Mouse (Mus musculus) liver, embryonic 16.5 days (tissue): Measurements from ENCODE around the gene Th. TPM values are rescaled to one million over a fixed set of nuclear protein-coding genes. Genes with fewer than 3 reads are reported as not detected.

Experiments
- ATAC-seq: fragments of 200-750 bp; cut with Nextera tagmentation; 2 replicates; pipeline ENCODE4 v1.8.0; 2017; ENCODE audit warnings: low read depth, mild to moderate bottlenecking, moderate number of reproducible peaks, moderate library complexity
- H3K27ac ChIP-seq: fragments of 300-500 bp; sonication (generic); 2 replicates; pipeline ENCODE4 v1.5.1; 2014; ENCODE audit warnings: mild to moderate bottlenecking, low read length
- H3K27me3 ChIP-seq: fragments of 300-500 bp; sonication (generic); 2 replicates; pipeline ENCODE4 v1.6.1; 2014; ENCODE audit warnings: low read depth, low read length, mixed read lengths; ENCODE audit not compliant: control insufficient read depth, insufficient read depth
- H3K36me3 ChIP-seq: fragments of 300-500 bp; sonication (generic); 2 replicates; pipeline ENCODE4 v1.6.1; 2014; ENCODE audit warnings: mild to moderate bottlenecking; ENCODE audit not compliant: control insufficient read depth, insufficient read depth
- H3K4me1 ChIP-seq: fragments of 300-500 bp; sonication (generic); 2 replicates; pipeline ENCODE4 v1.6.1; 2014; ENCODE audit warnings: low read depth, low read length, mixed read lengths; ENCODE audit not compliant: control insufficient read depth
- H3K4me2 ChIP-seq: fragments of 300-500 bp; sonication (generic); 2 replicates; pipeline ENCODE4 v1.6.1; 2014; ENCODE audit warnings: low read depth, low read length, mixed read lengths
- H3K4me3 ChIP-seq: fragments of 300-500 bp; sonication (generic); 2 replicates; pipeline ENCODE4 v1.5.1; 2014; ENCODE audit warnings: low read depth, mild to moderate bottlenecking, low read length
- H3K9ac ChIP-seq: fragments of 300-500 bp; sonication (generic); 2 replicates; pipeline ENCODE4 v1.6.1; 2014; ENCODE audit warnings: low read depth, low read length
- H3K9me3 ChIP-seq: fragments of 300-500 bp; sonication (generic); replicated peaks from 2 replicates; pipeline ENCODE4 v1.6.1; 2016; ENCODE audit warnings: low read length; ENCODE audit not compliant: control insufficient read depth
- WGBS: fragments of 180-500 bp; shearing (Covaris S2); extraction: QIAGEN DNeasy Blood & Tissue Kit; methylation state at CpG from one replicate; pipeline ENCODE4 v1.1.7; 2014; ENCODE audit not compliant: insufficient replicate concordance; 5-methylcytosine and 5-hydroxymethylcytosine counted together
- polyA plus RNA-seq: library from polyadenylated mRNA; unstranded; fragments of >200 nt; fragmentation: Nextera tagmentation; extraction: Ambion mirVana; gene quantifications from 2 replicates; pipeline ENCODE4 v1.2.1, GENCODE M21; 2015

The Th gene
- polyA plus RNA-seq, 1 experiment from 2014 or later, result 0.35 TPM

DNA sequence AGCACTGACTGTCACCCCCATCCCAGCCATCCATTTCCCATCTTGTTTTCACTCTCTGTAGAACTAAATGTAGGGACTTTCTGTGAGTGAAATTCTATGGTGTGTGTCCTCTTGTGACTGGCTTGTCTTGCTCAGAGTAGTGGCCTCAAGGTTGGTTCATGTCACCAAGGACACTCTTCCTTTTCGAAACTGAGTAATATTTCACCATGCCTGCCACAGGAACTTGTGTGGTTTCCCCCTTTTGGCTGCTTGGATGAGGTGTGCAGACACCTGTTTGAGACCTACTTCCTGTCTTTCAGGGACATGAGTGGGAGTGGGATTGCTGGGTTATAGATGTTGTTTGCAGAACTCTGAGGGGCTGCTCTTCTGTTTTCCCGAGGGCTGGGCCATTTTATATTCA lies 20.8 kb downstream of the Th start:
- Histone ChIP-seq H3K36me3 (no peaks in the 10 kb centered on the region), H3K9me3 (no peaks in the 10 kb centered on the region), H3K4me1 (no peaks in the 10 kb centered on the region), H3K27me3 (no peaks in the 10 kb centered on the region), H3K4me3 (no peak overlapping the region), H3K27ac (no peak overlapping the region), H3K9ac (no peak overlapping the region), H3K4me2 (no peak overlapping the region)
- no peak for ATAC-seq
- 30% methylated on average over 2 of the region's 2 CpGs for WGBS

GRCm38 (mm10) chr7:142909622-142910021 lies 21.3 kb downstream of the Th start:
- WGBS, result 27% methylated on average over 2 of the region's 2 CpGs
- H3K27ac ChIP-seq, result no peak overlapping the region
- H3K4me3 ChIP-seq, result no peak overlapping the region
- ATAC-seq, result no peak
- no peaks in the 10 kb centered on the region for H3K36me3 ChIP-seq
- no peaks in the 10 kb centered on the region for H3K4me1 ChIP-seq
- H3K27me3 ChIP-seq, result no peaks in the 10 kb centered on the region
- no peak overlapping the region for H3K4me2 ChIP-seq
- H3K9me3 ChIP-seq, result no peaks in the 10 kb centered on the region
- H3K9ac ChIP-seq, result no peak overlapping the region

- Histone ChIP-seq H3K4me2 (no peak overlapping the region), H3K27me3 (no peaks in the 10 kb centered on the region), H3K4me3 (no peak overlapping the region), H3K4me1 (no peaks in the 10 kb centered on the region), H3K36me3 (no peaks in the 10 kb centered on the region), H3K27ac (no peak overlapping the region), H3K9ac (no peak overlapping the region), H3K9me3 (no peaks in the 10 kb centered on the region)
- WGBS, result 50% methylated on average over 5 of the region's 5 CpGs
- no peak for ATAC-seq
Measured at GRCm38 (mm10) chr7:142905606-142906005, 25.3 kb downstream of the Th start.

DNA sequence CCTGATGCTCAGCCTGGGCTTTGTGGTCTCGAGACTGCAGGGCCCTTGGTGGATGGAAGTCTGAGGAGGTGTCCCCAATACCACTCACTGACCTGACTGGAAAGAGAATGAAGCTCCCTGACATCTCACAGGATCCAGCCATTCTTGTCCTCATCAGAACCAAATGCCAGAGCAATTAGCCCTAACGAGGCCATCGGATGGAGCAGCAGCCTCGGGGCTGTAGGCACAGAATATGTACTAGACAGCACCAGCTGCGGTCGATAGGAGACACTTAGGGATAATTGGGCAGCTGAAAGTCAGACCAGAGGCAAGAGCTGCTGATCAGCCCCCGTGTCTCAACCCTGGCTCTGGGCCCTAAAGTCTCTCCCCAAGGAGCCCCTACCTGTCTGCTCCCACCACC lies 26.6 kb downstream of the Th start:
- Histone ChIP-seq H3K4me3 (no peak overlapping the region), H3K36me3 (no peaks in the 10 kb centered on the region), H3K4me1 (no peaks in the 10 kb centered on the region), H3K27ac (no peak overlapping the region), H3K9ac (no peak overlapping the region), H3K9me3 (no peaks in the 10 kb centered on the region), H3K27me3 (no peaks in the 10 kb centered on the region), H3K4me2 (no peak overlapping the region)
- WGBS, result 49% methylated on average over 7 of the region's 7 CpGs
- no peak for ATAC-seq

DNA sequence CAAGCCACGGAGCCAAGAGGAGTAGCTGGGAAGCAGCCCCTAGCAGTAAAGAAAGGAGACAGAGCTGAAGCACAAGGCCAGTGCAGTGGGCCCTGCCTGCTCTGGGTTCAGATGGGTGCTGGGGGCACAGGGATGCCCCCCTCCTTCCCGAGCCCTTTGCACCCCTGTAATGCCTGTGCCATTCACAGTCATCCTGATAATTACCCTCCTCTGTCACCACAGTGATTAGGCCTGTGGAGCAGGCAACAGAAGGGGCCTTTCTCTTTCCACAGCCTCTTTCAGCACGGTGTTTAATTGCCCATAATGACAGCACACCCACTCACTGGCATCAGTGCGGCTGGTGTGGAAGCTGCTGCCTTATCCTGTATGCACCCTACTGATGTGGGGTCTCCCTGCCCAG lies 28.0 kb downstream of the Th start:
- no peak for ATAC-seq
- peaks cover 7% of the 10 kb centered on the region for H3K27me3 ChIP-seq
- H3K9me3 ChIP-seq, result no peaks in the 10 kb centered on the region
- no peaks in the 10 kb centered on the region for H3K4me1 ChIP-seq
- H3K4me3 ChIP-seq, result no peak overlapping the region
- H3K4me2 ChIP-seq, result no peak overlapping the region
- WGBS, result 32% methylated on average over 4 of the region's 4 CpGs
- no peaks in the 10 kb centered on the region for H3K36me3 ChIP-seq
- H3K27ac ChIP-seq, result no peak overlapping the region
- no peak overlapping the region for H3K9ac ChIP-seq

DNA sequence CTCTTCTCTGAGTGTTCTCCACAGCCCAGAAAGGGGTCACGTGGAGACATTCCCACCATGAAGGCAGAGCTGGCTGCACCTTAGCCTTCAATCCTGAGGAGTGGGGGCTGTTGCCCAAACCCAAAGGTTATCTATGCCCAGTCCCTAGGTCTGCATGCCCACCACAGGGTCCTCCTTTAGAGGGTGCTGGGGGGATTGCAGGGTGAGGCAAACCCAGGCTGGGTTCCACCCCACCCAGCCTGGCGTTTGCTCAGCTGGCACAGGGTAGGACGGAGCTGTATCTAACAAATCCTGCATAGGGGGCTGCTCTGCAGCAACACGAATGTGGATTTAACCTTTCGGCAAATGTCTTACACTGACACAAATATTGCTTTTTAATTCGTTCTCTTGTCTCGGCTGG lies 29.2 kb downstream of the Th start:
- Histone ChIP-seq H3K9ac (no peak overlapping the region), H3K27ac (no peak overlapping the region), H3K27me3 (peaks cover 9% of the 10 kb centered on the region), H3K9me3 (no peaks in the 10 kb centered on the region), H3K36me3 (no peaks in the 10 kb centered on the region), H3K4me1 (no peaks in the 10 kb centered on the region), H3K4me3 (no peak overlapping the region), H3K4me2 (no peak overlapping the region)
- WGBS, result 51% methylated on average over 7 of the region's 7 CpGs
- no peak for ATAC-seq

DNA sequence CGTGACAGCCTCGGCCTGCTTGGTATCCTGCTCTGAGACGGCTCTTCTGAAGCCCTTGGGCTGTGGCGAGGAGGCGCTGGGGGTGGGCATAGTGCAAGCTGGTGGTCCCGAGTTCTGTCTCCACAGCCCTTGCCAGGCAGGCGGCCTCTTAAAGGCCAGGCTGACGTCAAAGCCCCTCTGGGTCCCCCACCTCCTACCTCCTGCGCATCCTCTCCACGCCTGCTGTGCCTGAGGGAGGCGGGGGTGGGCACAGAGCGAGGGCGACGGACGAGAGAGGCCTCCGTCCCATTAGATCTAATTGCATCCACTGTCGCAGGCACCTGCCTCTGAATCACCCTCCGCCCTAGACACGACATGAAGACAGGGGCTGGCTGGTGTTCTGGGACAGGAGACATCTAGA lies 31.1 kb downstream of the Th start:
- WGBS, result 61% methylated on average over 19 of the region's 19 CpGs
- H3K27me3 ChIP-seq, result peaks cover 9% of the 10 kb centered on the region
- H3K27ac ChIP-seq, result no peak overlapping the region

DNA sequence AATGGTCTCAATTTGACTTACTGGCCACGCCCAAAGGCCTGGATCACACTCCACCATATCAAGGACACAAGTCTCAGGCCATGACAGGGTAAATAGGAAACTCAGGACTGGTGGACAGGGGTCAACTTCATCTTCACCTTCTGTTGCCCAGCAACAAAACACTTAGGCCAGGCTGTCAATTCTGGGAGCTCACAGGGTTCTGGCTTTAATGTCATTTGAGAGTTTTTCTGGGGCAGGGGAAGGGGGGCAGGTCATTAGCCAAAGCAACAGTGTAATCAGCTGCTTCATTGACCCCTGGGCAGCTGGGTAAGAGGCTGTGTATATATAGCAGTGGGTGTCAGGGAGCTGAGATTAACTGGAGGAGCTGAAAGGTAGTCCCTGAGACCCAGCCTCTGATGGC lies 33.5 kb downstream of the Th start:
- H3K4me2 ChIP-seq, result no peak overlapping the region
- H3K4me3 ChIP-seq, result no peak overlapping the region
- no peaks in the 10 kb centered on the region for H3K4me1 ChIP-seq
- H3K36me3 ChIP-seq, result no peaks in the 10 kb centered on the region
- no peak overlapping the region for H3K9ac ChIP-seq
- H3K27ac ChIP-seq, result no peak overlapping the region
- no peaks in the 10 kb centered on the region for H3K9me3 ChIP-seq
- peaks cover 9% of the 10 kb centered on the region for H3K27me3 ChIP-seq
- ATAC-seq, result no peak
- WGBS, result 26% methylated on average over 1 of the region's 1 CpGs

More for the DNA sequence above, 31.1 kb downstream of the Th start:
- Histone ChIP-seq H3K9me3 (no peaks in the 10 kb centered on the region), H3K4me2 (no peak overlapping the region), H3K9ac (no peak overlapping the region), H3K36me3 (no peaks in the 10 kb centered on the region), H3K4me3 (no peak overlapping the region), H3K4me1 (no peaks in the 10 kb centered on the region)
- ATAC-seq, result no peak

GRCm38 (mm10) chr7:142895901-142896665 lies 34.8 kb downstream of the Th start:
- H3K36me3 ChIP-seq, result no peaks in the 10 kb centered on the region
- H3K27me3 ChIP-seq, result peaks cover 9% of the 10 kb centered on the region
- H3K4me3 ChIP-seq, result no peak overlapping the region
- H3K4me2 ChIP-seq, result no peak overlapping the region
- H3K9me3 ChIP-seq, result no peaks in the 10 kb centered on the region
- no peak for ATAC-seq
- 59% methylated on average over 10 of the region's 10 CpGs for WGBS
- H3K27ac ChIP-seq, result no peak overlapping the region
- H3K9ac ChIP-seq, result no peak overlapping the region
- H3K4me1 ChIP-seq, result no peaks in the 10 kb centered on the region
